Mouse (Mus musculus) heart, postnatal 0 days (tissue): ENCODE data around the gene Tmbim6. TPM values are rescaled to one million over a fixed set of nuclear protein-coding genes. Genes with fewer than 3 reads are reported as not detected.
"Not testable (repeated sequence)": the region's sequence is repeated elsewhere in the genome, so short reads cannot be mapped to it uniquely, and the experiment has no call there.

Source experiments
- ATAC-seq: fragments of 200-750 bp; cut with Nextera tagmentation; 2 replicates; pipeline ENCODE4 v1.8.0; 2017; ENCODE audit warnings: low read depth, moderate number of reproducible peaks, moderate library complexity; ENCODE audit not compliant: insufficient read depth
- DNase-seq: peaks from one replicate; pipeline ENCODE4 v3.0.0-alpha.2; 2016; ENCODE audit warnings: low spot score
- H3K27ac ChIP-seq: fragments of 300-500 bp; sonication (generic); 2 replicates; pipeline ENCODE4 v1.5.1; 2014; ENCODE audit warnings: low read depth, mild to moderate bottlenecking
- H3K27me3 ChIP-seq: fragments of 300-500 bp; sonication (generic); 2 replicates; pipeline ENCODE4 v1.6.1; 2014; ENCODE audit warnings: low read length, mixed read lengths; ENCODE audit not compliant: control insufficient read depth, insufficient read depth
- H3K36me3 ChIP-seq: fragments of 300-500 bp; sonication (generic); replicated peaks from 2 replicates; pipeline ENCODE4 v1.6.1; 2014; ENCODE audit warnings: low read length, mixed read lengths; ENCODE audit not compliant: control insufficient read depth, insufficient read depth
- H3K4me1 ChIP-seq: fragments of 300-500 bp; sonication (generic); 2 replicates; pipeline ENCODE4 v1.6.1; 2014; ENCODE audit warnings: antibody characterized with exemption; ENCODE audit not compliant: control insufficient read depth, insufficient read depth
- H3K4me2 ChIP-seq: fragments of 300-500 bp; sonication (generic); 2 replicates; pipeline ENCODE4 v1.6.1; 2014; ENCODE audit warnings: low read depth, mild to moderate bottlenecking, low read length, moderate library complexity
- H3K4me3 ChIP-seq: fragments of 300-500 bp; sonication (generic); 2 replicates; pipeline ENCODE4 v1.5.1; 2014; ENCODE audit warnings: low read depth, low read length
- H3K9ac ChIP-seq: fragments of 300-500 bp; sonication (generic); replicated peaks from 2 replicates; pipeline ENCODE4 v1.6.1; 2014; ENCODE audit warnings: low read depth, low read length, mixed read lengths
- H3K9me3 ChIP-seq: fragments of 300-500 bp; sonication (generic); replicated peaks from 2 replicates; pipeline ENCODE4 v1.6.1; 2016; ENCODE audit warnings: low read length; ENCODE audit not compliant: control insufficient read depth
- CTCF ChIP-seq: IDR thresholded peaks from 2 replicates; pipeline ENCODE4 v1.5.1; 2016; ENCODE audit warnings: antibody characterized with exemption, control low read depth, low read depth
- EP300 ChIP-seq: IDR thresholded peaks from 2 replicates; pipeline ENCODE4 v1.6.1; 2016; ENCODE audit warnings: antibody characterized with exemption, low read depth
- WGBS: fragments of 180-500 bp; shearing (Covaris S2); extraction: QIAGEN DNeasy Blood & Tissue Kit; methylation state at CpG from one replicate; pipeline ENCODE4 v1.1.7; 2014; 5-methylcytosine and 5-hydroxymethylcytosine counted together
- polyA plus RNA-seq: library from polyadenylated mRNA; unstranded; fragments of >200 nt; fragmentation: Nextera tagmentation; extraction: Ambion mirVana; gene quantifications from 2 replicates; pipeline ENCODE4 v1.2.1, GENCODE M21; 2015
- total RNA-seq: library from RNA; depleted of rRNA; stranded (reverse); fragments of >200 nt; gene quantifications from 2 replicates; pipeline ENCODE4 v1.2.3, GENCODE M21; 2014; ENCODE audit warnings: low replicate concordance

The Tmbim6 gene
- total and polyA plus RNA-seq, 2 experiments from 2014 or later, result 188 to 190 TPM

GRCm38 (mm10) chr15:99445567-99445966, 52.9 kb downstream of the Tmbim6 start:
- Histone ChIP-seq H3K4me3 (no peak overlapping the region), H3K4me1 (peaks cover 37% of the 10 kb centered on the region), H3K36me3 (0 out of 2 replicates have a peak, but pooled peaks cover 7% of the 10 kb centered on the region), H3K9me3 (no peaks in the 10 kb centered on the region), H3K4me2 (no peak overlapping the region), H3K9ac (no peak overlapping the region), H3K27ac (no peak overlapping the region), H3K27me3 (no peaks in the 10 kb centered on the region)
- ATAC-seq, result no peak
- TF ChIP-seq EP300 (no peak), CTCF (no peak)
- DNase-seq, result no peak
- 59% methylated on average over 6 of the region's 6 CpGs for WGBS

- H3K27me3 ChIP-seq, ATAC-seq, DNase-seq, H3K36me3 ChIP-seq, H3K4me2 ChIP-seq, H3K9ac ChIP-seq, H3K4me3 ChIP-seq, H3K9me3 ChIP-seq, H3K27ac ChIP-seq: not testable (repeated sequence)
- 90% methylated on average over 10 of the region's 10 CpGs for WGBS
- peaks cover 35% of the 10 kb centered on the region for H3K4me1 ChIP-seq
Observed at GRCm38 (mm10) chr15:99446136-99446535, 53.5 kb downstream of the Tmbim6 start.

GRCm38 (mm10) chr15:99449131-99449750, 56.6 kb downstream of the Tmbim6 start:
- Histone ChIP-seq H3K4me2 (peak overlapping the region; percentile 1), H3K27me3 (no peaks in the 10 kb centered on the region), H3K9ac (no peak overlapping the region), H3K27ac (peak overlapping the region; percentile 73), H3K4me3 (no peak overlapping the region), H3K4me1 (peaks cover 35% of the 10 kb centered on the region), H3K9me3 (no peaks in the 10 kb centered on the region), H3K36me3 (peaks cover 3% of the 10 kb centered on the region; the same call in 1 of the 2 replicates)
- DNase-seq, result peak; percentile 64
- 7% methylated on average over 9 of the region's 9 CpGs for WGBS
- peak; percentile 85 for ATAC-seq
- TF ChIP-seq CTCF (no peak), EP300 (peak; percentile 90)

GRCm38 (mm10) chr15:99449751-99450280, 57.1 kb downstream of the Tmbim6 start:
- Histone ChIP-seq H3K27me3 (no peaks in the 10 kb centered on the region), H3K9ac (no peak overlapping the region), H3K4me3 (no peak overlapping the region), H3K9me3 (no peaks in the 10 kb centered on the region), H3K4me2 (peak overlapping the region; percentile 1), H3K4me1 (peaks cover 35% of the 10 kb centered on the region), H3K27ac (peak overlapping the region; percentile 73), H3K36me3 (peaks cover 3% of the 10 kb centered on the region; the same call in 1 of the 2 replicates)
- peak; percentile 25 for ATAC-seq
- WGBS, result 17% methylated on average over 8 of the region's 8 CpGs
- TF ChIP-seq CTCF, result no peak
- no peak for TF ChIP-seq EP300
- DNase-seq, result no peak

GRCm38 (mm10) chr15:99453153-99453900, 60.6 kb downstream of the Tmbim6 start:
- no peak for ATAC-seq
- no peak for DNase-seq
- Histone ChIP-seq H3K36me3 (no peaks in the 10 kb centered on the region; the same call in 1 of the 2 replicates), H3K4me3 (no peak overlapping the region), H3K9me3 (no peaks in the 10 kb centered on the region), H3K4me2 (no peak overlapping the region), H3K9ac (no peak overlapping the region), H3K27me3 (no peaks in the 10 kb centered on the region), H3K4me1 (peaks cover 37% of the 10 kb centered on the region), H3K27ac (no peak overlapping the region)
- TF ChIP-seq CTCF (no peak), EP300 (no peak)
- 64% methylated on average over 11 of the region's 11 CpGs for WGBS
